ENCODE assay signal across 10 mouse cellular contexts in genomic region chr8:101628816-101629215, GRCm38 (mm10).
DNase-seq lines count a peak whose midpoint lies in the region; ATAC-seq and TF ChIP-seq lines count a peak whose summit lies in the region.
"Had no signal": no experiment of that assay in that cellular context is flagged by ENCODE, and none has a peak within 500 bp of the region (broad histone marks: within the 10 kb centered on the region; RNA-seq: fewer than 3 reads in every experiment).

No protein-coding gene starts in this region.

- peak; percentile 25 to 47 for DNase-seq in heart, postnatal 10 days
- peak; percentile 21 for DNase-seq in lung, postnatal 0 days (ENCODE audit: low spot score)
- DNase-seq in lung, adult 2 months: no peak
- peak; percentile 17 for DNase-seq in adipocyte (ENCODE audit: low spot score)
- peak; percentile 68 for DNase-seq in limb, embryonic 14.5 days (ENCODE audit: low spot score)
- DNase-seq in gastrocnemius, adult 8-10 months (ENCODE audit: low spot score in 2 of 2): no peak
- DNase-seq: cerebellum, adult 9-10 months had no signal

- no peaks in the 10 kb centered on the region for H3K36me3 ChIP-seq in heart, embryonic 12.5 days
- no peaks in the 10 kb centered on the region for H3K36me3 ChIP-seq in lung, postnatal 0 days (ENCODE audit: insufficient read depth, low read length)
- no peaks in the 10 kb centered on the region for H3K36me3 ChIP-seq in limb, embryonic 14.5 days (ENCODE audit: control insufficient read depth, insufficient read depth, low read length)

- H3K4me3 ChIP-seq in heart, embryonic 12.5 days: no peak overlapping the region
- no peak overlapping the region for H3K4me3 ChIP-seq in lung, postnatal 0 days (ENCODE audit: low read depth, low read length)
- H3K4me3 ChIP-seq in lung, adult 2 months (replicated peaks; ENCODE audit: extremely low read depth, low read depth, low read length): no peak overlapping the region
- H3K4me3 ChIP-seq in limb, embryonic 14.5 days (replicated peaks; ENCODE audit: low read length): no peak overlapping the region

- no peaks in the 10 kb centered on the region for H3K9me3 ChIP-seq in heart, embryonic 12.5 days (replicated peaks)
- no peaks in the 10 kb centered on the region for H3K9me3 ChIP-seq in lung, postnatal 0 days (ENCODE audit: low read length)
- H3K9me3 ChIP-seq in limb, embryonic 14.5 days (ENCODE audit: control insufficient read depth, low read length): no peaks in the 10 kb centered on the region

- peak; percentile 48 for TF ChIP-seq CTCF in lung, postnatal 0 days (IDR thresholded peaks at IDR 0.05)
- no peak for TF ChIP-seq CTCF in lung, adult 2 months (IDR thresholded peaks at IDR 0.05; ENCODE audit: insufficient read depth, low read length)

- intact Hi-C loops in heart, postnatal 10 days (cut with DNase I): loop anchor here (2.0 kb wide), 2 partner anchors 436 to 1152 kb away; no protein-coding TSS in a partner anchor

- no peak for TF ChIP-seq POLR2A in lung, adult 2 months (IDR thresholded peaks at IDR 0.05; ENCODE audit: borderline replicate concordance, extremely low read depth, low read depth, low read length)
- no peak for TF ChIP-seq POLR2A in limb, embryonic 14.5 days (IDR thresholded peaks at IDR 0.05; ENCODE audit: borderline replicate concordance, extremely low read depth, insufficient read depth, insufficient read length)

- H3K27ac ChIP-seq in heart, embryonic 12.5 days (ENCODE audit: poor library complexity, severe bottlenecking): no peak overlapping the region
- H3K27ac ChIP-seq in lung, postnatal 0 days (ENCODE audit: low read length): no peak overlapping the region
- no peak overlapping the region for H3K27ac ChIP-seq in limb, embryonic 14.5 days (replicated peaks; ENCODE audit: low read depth, low read length)

- no peaks in the 10 kb centered on the region for H3K4me1 ChIP-seq in heart, embryonic 12.5 days (replicated peaks)
- H3K4me1 ChIP-seq in lung, postnatal 0 days (ENCODE audit: insufficient read depth, low read depth, low read length): no peaks in the 10 kb centered on the region
- H3K4me1 ChIP-seq in lung, adult 2 months (ENCODE audit: control insufficient read depth, insufficient read depth, low read length): no peaks in the 10 kb centered on the region
- H3K4me1 ChIP-seq in limb, embryonic 14.5 days (ENCODE audit: control insufficient read depth, insufficient read depth, low read length): no peaks in the 10 kb centered on the region

- H3K27me3 ChIP-seq in heart, embryonic 12.5 days (replicated peaks): no peaks in the 10 kb centered on the region
- H3K27me3 ChIP-seq in lung, postnatal 0 days (replicated peaks; ENCODE audit: insufficient read depth, low read length): no peaks in the 10 kb centered on the region
- H3K27me3 ChIP-seq in limb, embryonic 14.5 days (ENCODE audit: control insufficient read depth, insufficient read depth, low read length): no peaks in the 10 kb centered on the region

- H3K9ac ChIP-seq in heart, embryonic 12.5 days: no peak overlapping the region
- no peak overlapping the region for H3K9ac ChIP-seq in lung, postnatal 0 days (replicated peaks; ENCODE audit: low read depth)
- H3K9ac ChIP-seq in limb, embryonic 14.5 days (ENCODE audit: low read depth, low read length, severe bottlenecking): no peak overlapping the region

- no peak overlapping the region for H3K4me2 ChIP-seq in heart, embryonic 12.5 days
- no peak overlapping the region for H3K4me2 ChIP-seq in lung, postnatal 0 days (replicated peaks; ENCODE audit: low read depth, low read length)
- H3K4me2 ChIP-seq in limb, embryonic 14.5 days (replicated peaks; ENCODE audit: low read depth, low read length, severe bottlenecking): no peak overlapping the region

- WGBS in heart, embryonic 12.5 days: 18% methylated on average over 1 of the region's 1 CpGs
- WGBS in lung, postnatal 0 days: 22% methylated on average over 1 of the region's 1 CpGs
- WGBS in lung, adult 2 months: 28% methylated on average over 1 of the region's 1 CpGs
- 26% methylated on average over 1 of the region's 1 CpGs for WGBS in limb, embryonic 14.5 days

- no peak for ATAC-seq in heart, embryonic 12.5 days (ENCODE audit: insufficient number of reproducible peaks, low FRiP score)
- ATAC-seq in lung, postnatal 0 days: no peak
- 0 out of 2 replicates have a peak, but pooled peaks have one; percentile 47 for ATAC-seq in limb, embryonic 14.5 days (ENCODE audit: low FRiP score, low read depth)
- ATAC-seq in megakaryocyte-erythroid progenitor cell, adult 5-6 weeks (replicated peaks; ENCODE audit: low FRiP score, low TSS enrichment, poor library complexity, severe bottlenecking): no peak
- ATAC-seq: inflammation-experienced regulatory T-cells, adult 6 months had no signal

- no peak for TF ChIP-seq EP300 in lung, postnatal 0 days (IDR thresholded peaks at IDR 0.05)

Comparison
In these comparisons a context has a peak if more than half of its experiments do, and no peak if none do; other contexts are left out.
1. DNase-seq: peak in heart, postnatal 10 days (2 of 2), lung, postnatal 0 days (single experiment), adipocyte (single experiment) and limb, embryonic 14.5 days (single experiment); none in lung, adult 2 months (single experiment) and gastrocnemius, adult 8-10 months (0 of 2).